Mouse (Mus musculus) duodenum, adult 2 months (tissue): ENCODE measurements around the gene Fam83b. TPM values are rescaled to one million over a fixed set of nuclear protein-coding genes. Genes with fewer than 3 reads are reported as not detected.

ENCODE experiments used
- polyA plus RNA-seq: library from polyadenylated mRNA; depleted of rRNA; stranded (reverse); fragments of >200 nt; gene quantifications from 2 replicates; pipeline ENCODE4 v1.2.3, GENCODE M21; 2012; ENCODE audit warnings: low replicate concordance; rRNA removed

Fam83b gene
- 0.64 and 0.68 TPM in 2 replicates for polyA plus RNA-seq

DNA sequence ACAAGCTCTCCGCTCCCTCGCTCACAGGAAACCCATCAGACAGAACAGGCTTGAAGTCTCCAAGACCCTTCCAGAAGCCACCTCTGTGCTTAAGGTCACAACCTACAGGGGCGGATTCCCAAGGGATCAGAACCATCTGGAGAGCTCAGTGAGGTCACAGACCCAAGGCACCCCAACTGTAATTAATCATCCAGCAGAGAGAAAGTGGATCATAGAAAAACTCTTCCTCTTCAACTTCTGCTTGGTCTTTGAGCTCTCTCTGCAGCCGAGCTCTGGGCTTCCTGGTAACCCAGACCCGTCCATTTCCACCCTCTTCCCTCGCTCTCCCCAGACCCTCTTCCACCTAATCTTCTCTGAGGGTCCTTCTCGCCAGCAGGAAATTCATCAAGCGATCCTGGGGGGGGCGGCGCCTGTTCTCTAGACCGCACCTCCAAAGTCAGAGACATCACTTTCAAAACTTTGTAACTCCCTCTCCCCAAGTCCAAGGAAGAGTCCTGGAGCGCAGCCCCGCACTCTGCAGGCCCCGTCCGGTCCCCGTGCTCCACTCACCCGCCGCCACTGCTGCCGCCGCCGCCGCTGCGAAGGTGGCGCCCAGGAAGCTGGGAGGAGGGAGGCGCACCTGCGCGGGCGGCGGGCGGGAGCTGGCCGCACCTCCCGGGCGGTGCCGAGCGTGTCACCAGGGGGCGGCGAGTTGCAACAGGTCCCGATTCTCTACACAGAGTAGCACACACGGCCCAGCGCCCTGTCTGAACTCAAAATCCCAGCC lies at the start of gene Fam83b:
Fam83b (minus strand) TSS at position 602 of the 766 bp plus-strand sequence.

Other genes starting within 250 kb of the Fam83b start
- not detected in 2 replicates for gene Hcrtr2, start 243.3 kb downstream of the Fam83b start, polyA plus RNA-seq